Comparison of ENCODE assay signal across 8 mouse cellular contexts in the genomic region with DNA sequence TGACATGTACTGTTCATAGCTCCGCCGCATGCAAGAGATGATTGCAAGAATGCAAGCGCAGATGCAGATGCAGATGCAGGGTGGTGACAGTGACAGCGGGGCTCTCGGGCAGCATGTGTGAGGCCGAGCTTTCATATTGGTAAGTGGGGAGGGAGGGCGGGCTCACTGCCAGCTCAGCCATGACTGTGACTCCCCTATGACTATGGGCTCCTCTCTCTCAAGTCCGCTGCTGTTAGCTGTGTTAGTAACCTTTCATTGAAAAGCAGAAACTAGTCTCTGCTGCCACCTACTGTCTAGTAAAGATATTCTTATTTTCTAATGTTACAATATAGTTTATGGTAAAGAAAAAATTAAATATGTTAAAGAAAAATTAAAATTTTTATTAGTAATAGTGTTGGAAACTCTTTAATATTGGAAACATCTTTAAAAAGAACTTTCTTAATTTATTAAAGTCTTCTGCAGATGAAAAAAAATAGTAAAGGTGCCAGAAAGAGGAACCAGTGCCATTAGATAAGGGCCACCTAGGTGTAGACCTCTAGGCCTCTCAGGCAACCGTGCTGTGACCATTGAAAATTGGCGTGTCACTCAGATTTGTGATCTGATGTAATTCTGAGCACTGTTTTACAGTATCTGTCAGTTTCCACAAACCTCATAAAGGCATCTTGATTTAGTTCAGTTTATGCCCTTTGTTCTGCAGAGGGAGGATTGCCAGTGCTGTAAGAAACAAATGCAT. TPM values are rescaled to one million over a fixed set of nuclear protein-coding genes. Genes with fewer than 3 reads are reported as not detected.
DNase-seq lines count a peak whose midpoint lies in the region; ATAC-seq and TF ChIP-seq lines count a peak whose summit lies in the region.

No protein-coding gene starts in this region.

- TF ChIP-seq EP300 in liver, postnatal 0 days (IDR thresholded peaks at IDR 0.05; ENCODE audit: low read depth), result no peak

- H3K4me1 ChIP-seq in embryonic facial prominence, embryonic 10.5 days, result peaks cover 12% of the 10 kb centered on the region
- H3K4me1 ChIP-seq in liver, postnatal 0 days (ENCODE audit: insufficient read depth), result peaks cover 8% of the 10 kb centered on the region

- WGBS in embryonic facial prominence, embryonic 10.5 days, result 56% methylated on average over 10 of the region's 10 CpGs
- WGBS in liver, postnatal 0 days (ENCODE audit: insufficient replicate concordance), result 48% methylated on average over 10 of the region's 10 CpGs

- peak; percentile 61 for TF ChIP-seq CTCF in liver, postnatal 0 days (IDR thresholded peaks at IDR 0.05; ENCODE audit: low read depth)

- H3K36me3 ChIP-seq in embryonic facial prominence, embryonic 10.5 days (replicated peaks), result peaks cover 80% of the 10 kb centered on the region
- H3K36me3 ChIP-seq in liver, postnatal 0 days (replicated peaks; ENCODE audit: insufficient read depth, low read length), result peaks cover 42% of the 10 kb centered on the region

- H3K27me3 ChIP-seq in embryonic facial prominence, embryonic 10.5 days (replicated peaks; ENCODE audit: low read depth, poor library complexity, severe bottlenecking), result no peaks in the 10 kb centered on the region
- no peaks in the 10 kb centered on the region for H3K27me3 ChIP-seq in liver, postnatal 0 days (ENCODE audit: insufficient read depth, low read length)

- no peak overlapping the region for H3K27ac ChIP-seq in embryonic facial prominence, embryonic 10.5 days (replicated peaks)
- H3K27ac ChIP-seq in liver, postnatal 0 days (ENCODE audit: low read depth), result no peak overlapping the region

- H3K4me3 ChIP-seq in embryonic facial prominence, embryonic 10.5 days, result no peak overlapping the region
- no peak overlapping the region for H3K4me3 ChIP-seq in liver, postnatal 0 days (ENCODE audit: low read depth, low read length)

- peak; percentile 40 to 43 for DNase-seq in cerebellum, postnatal 14 days
- peak; percentile 28 to 33 for DNase-seq in right cerebral cortex, postnatal 10 days (ENCODE audit: low spot score in 2 of 2)
- no peak for DNase-seq in right cerebral cortex, postnatal 36 days (ENCODE audit: low spot score in 2 of 2)
- peak; percentile 27 for DNase-seq in embryonic facial prominence, embryonic 10.5 days (ENCODE audit: low spot score)
- peak; percentile 33 for DNase-seq in liver, postnatal 0 days
- peak; percentile 81 for DNase-seq in retina, postnatal 1 day
- DNase-seq in frontal cortex, postnatal 25 days (ENCODE audit: low spot score in 2 of 2), result no peak

- H3K9me3 ChIP-seq in embryonic facial prominence, embryonic 10.5 days, result no peaks in the 10 kb centered on the region
- no peaks in the 10 kb centered on the region for H3K9me3 ChIP-seq in liver, postnatal 0 days (ENCODE audit: low read length)

- H3K4me2 ChIP-seq in liver, postnatal 0 days (ENCODE audit: low read depth, low read length), result no peak overlapping the region

- no peak overlapping the region for H3K9ac ChIP-seq in liver, postnatal 0 days (replicated peaks)

- ATAC-seq in cerebellum, adult (ENCODE audit: insufficient number of reproducible peaks, low FRiP score, low TSS enrichment), result no peak
- no peak for ATAC-seq in liver, postnatal 0 days

RNA-seq across cellular contexts. Expression of a gene that starts 4.8 kb away (rescaled TPM):
- polyA plus RNA-seq in embryonic facial prominence, embryonic 10.5 days (2016; fragmentation: Nextera tagmentation; extraction: Ambion mirVana), result 5.9 and 6.4 TPM in 2 replicates
- 3.9 and 4.0 TPM in 2 replicates for polyA plus RNA-seq in liver, postnatal 0 days (2015; fragmentation: Nextera tagmentation; extraction: Ambion mirVana)

RNA-seq across cellular contexts. Expression of a gene that starts 28.5 kb away (rescaled TPM):
- 124 and 126 TPM in 2 replicates for polyA plus RNA-seq in embryonic facial prominence, embryonic 10.5 days (2016; fragmentation: Nextera tagmentation; extraction: Ambion mirVana)
- 106 and 131 TPM in 2 replicates for polyA plus RNA-seq in liver, postnatal 0 days (2015; fragmentation: Nextera tagmentation; extraction: Ambion mirVana)

Comparison
In these comparisons a context has a peak if more than half of its experiments do, and no peak if none do; other contexts are left out.
1. DNase-seq: peak in cerebellum, postnatal 14 days (2 of 2), right cerebral cortex, postnatal 10 days (2 of 2), embryonic facial prominence, embryonic 10.5 days (single experiment), liver, postnatal 0 days (single experiment) and retina, postnatal 1 day (single experiment); none in right cerebral cortex, postnatal 36 days (0 of 2) and frontal cortex, postnatal 25 days (0 of 2).